Mouse (Mus musculus) 3T3-L1 (cell line): ENCODE data around the gene Evi5.

Source experiments
- DNase-seq: peaks from one replicate; pipeline ENCODE4 v3.0.0-alpha.2; 2015; ENCODE audit warnings: low read depth, low spot score

Gene Evi5

DNA sequence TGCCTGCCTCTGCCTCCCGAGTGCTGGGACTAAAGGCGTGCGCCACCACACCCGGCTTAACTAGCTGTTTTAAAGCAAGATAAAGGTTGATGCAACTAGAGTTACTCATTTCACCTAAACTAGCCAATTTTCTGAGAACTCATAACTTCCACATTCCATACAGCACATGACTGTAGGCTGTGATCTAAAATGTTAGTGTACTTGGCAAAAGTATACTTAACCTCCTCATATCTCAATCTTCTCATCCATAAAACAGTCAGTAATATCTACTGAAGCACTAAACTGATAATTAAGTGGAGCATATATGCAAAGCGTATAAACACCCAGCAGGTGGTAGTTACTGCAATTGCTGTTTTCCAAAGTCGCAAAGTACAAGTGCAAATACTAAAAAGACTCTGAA is 1.6 kb downstream of the Evi5 start:
- no peak for DNase-seq

DNA sequence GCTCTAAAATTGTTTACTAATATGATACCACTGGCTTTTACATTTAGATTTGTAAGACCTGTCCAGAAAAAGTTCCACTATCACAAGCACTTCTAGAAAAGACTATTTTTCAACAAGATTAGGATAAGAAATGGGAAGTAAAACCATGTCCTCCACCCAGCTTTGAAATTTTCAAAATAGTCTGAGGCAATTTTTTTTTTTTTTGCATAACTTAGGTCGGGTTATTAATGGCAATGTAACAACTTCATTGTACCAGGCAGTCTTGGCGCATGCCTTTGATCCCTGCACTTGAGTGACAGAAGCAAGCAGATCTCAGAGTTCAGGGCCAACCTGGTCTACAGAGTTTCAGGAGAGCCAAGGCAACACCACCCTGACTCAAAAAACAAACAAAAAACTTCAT is 5.2 kb downstream of the Evi5 start:
- DNase-seq: peak; percentile 9

DNA sequence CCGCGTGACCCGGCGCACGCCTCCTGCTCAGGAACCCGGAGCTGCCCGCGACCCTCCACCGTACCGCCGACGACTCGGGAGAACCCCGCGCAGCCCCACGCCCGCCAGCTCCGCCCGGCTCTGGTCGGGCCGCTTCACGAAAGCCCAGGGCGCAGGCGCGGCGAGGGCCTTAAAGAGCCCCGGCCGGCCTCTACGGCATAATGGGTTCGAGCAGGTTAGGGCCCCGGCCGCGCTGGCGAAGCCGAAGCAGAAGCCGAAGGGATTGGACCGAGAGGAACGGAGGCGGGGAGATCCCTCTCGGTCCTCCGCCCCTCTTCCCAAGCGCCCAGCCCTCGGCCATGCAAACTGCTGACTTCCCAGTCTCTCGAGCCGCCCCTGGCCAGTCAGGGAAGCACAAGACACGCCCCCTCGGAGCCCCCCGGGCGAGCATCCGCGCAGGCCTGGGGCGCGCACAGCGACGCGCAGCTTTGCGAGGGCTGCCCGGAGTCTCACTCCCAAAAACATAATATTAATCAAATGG is 5.9 kb downstream of the Evi5 start:
- peak; percentile 93 for DNase-seq

DNA sequence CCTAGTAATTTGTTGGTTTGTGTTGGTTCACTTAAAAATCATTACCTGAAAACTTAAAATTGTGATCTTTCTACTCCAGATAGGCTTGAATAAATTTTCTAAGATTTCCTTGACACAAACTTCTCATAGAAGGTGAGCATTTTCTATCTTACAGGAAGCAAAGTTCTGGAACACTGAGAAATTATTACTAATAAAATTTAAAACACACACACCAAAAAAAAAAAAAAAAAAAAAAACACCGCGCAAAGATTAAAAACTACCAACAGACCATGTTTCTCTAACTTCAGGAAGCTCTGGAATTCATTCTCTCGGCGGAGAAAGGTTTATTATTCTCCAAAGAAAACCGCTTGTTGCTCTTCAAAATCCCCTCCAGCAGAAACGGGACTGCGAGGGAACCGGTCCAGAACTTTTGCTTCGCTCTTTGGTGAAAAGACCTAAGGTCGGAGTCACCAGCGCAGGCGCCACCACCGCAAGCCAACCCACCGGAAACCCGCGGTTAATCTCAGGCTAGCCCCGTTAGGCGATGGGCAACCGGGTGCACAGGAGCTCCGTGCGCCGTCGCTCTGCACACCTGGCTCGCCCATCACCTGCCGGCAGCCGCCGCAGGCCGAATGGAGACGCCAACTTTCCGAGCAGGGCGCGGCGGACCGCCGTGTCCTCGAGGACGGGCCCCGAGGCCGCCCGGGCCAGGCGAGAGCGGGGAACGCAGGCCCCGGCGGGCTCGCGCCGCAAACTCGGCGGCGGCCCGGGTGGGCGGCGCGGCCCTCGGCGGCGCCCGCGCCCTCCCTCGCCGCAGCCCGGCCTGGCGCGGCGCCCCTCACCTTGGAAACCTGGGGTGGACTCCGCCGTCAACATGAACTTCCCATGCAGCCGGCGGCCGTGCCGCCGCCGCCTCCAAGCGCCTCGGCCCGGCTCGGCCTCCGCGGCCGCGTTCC is 6.7 kb downstream of the Evi5 start:
- DNase-seq: peak; percentile 78

GRCm38 (mm10) chr5:107866127-107867126 is 8.5 kb downstream of the Evi5 start:
- DNase-seq: no peak

DNA sequence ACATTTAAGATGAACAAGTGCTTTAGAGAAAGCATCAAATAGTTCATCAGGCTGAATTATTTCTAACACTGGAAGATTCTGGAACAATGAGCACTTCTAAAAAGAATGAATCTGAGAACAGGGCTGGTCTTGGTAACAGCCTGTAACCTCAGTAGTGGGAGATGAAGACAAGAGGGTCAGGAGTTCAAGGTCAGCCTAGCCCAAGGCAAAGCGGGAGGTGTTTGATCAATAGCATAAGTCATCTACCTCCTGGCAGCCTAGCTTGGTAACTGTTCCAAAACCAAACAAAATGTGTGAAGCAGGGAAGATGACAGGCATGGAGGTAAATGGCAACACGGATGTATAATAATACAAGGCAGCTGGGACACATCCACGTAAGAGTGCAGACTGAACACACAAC is 10.9 kb downstream of the Evi5 start:
- DNase-seq: no peak

DNA sequence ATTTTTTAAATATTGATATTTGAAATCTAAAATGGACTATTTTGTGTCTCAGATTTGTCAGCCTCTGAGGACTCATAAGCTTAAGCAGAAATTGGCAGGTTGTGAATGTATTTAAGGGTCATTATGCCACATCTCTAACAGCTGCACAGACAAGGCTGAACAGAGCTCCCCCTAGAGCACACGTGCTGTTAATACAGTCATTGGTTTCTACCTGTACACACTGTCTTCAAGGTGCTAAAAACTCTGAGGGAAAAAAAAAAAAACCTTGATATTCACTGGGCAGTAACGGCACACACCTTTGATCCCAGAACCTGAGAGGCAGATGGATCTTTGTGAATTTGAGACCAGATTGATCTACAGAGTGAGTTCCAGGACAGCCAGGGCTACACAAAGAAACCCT is 15.9 kb downstream of the Evi5 start:
- peak; percentile 15 for DNase-seq

DNA sequence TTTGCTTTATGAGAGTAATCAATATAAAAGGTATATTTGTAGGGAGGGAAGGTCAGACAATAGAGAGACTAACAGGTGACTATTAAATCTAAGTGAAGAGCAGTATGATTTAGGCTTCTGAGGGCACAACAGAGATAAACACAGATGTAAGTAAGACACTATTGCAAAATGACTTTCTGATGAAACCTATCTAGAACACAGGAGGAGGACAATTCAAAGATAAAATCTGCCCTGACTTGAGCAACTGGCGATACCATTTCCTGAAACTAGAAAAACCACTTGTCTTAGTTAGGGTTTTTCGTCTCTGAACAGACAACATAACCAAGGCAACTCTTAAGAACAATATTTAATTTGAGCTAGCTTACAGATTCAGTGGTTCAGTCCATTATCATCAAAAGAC is 19.4 kb downstream of the Evi5 start:
- DNase-seq: no peak

GRCm38 (mm10) chr5:107854556-107854955 is 20.4 kb downstream of the Evi5 start:
- DNase-seq: no peak

DNA sequence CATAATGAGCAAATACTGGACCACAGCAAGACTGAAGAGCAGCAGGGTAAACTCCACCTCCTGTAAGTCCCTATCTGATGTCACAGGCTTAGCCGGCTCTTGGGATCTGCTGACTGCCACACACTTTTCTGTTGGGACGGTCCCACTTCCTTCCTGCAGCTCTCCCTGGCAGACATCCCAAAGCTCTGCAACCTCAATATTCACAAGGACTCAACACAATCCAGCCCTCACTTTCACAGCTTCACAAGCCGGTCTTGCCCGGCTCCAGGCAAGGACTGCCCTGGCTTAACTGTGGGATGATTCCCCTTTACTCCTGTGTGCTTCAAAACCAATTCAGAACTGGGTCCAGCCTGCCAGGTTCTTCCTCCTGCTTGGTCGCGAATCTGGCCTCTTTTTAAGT is 21.1 kb downstream of the Evi5 start:
- no peak for DNase-seq

DNA sequence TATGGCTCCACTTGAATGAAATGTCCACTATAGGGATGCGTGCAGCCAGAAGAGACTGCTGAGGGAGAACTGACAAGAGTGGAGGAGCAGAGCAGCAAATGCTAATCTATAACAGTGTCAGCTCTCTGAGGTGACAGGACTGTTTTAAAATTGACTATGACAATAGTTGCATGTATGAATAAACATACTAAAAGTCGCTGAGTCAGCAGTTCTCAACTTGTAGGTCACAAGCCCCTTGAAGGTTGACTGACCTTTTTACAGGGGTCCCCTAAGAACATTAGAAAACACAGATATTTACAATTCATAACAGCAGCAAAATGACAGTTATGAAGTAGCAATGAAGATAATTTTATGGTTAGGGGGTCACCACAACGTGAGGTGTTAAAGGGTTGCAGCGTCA is 25.9 kb downstream of the Evi5 start:
- no peak for DNase-seq

DNA sequence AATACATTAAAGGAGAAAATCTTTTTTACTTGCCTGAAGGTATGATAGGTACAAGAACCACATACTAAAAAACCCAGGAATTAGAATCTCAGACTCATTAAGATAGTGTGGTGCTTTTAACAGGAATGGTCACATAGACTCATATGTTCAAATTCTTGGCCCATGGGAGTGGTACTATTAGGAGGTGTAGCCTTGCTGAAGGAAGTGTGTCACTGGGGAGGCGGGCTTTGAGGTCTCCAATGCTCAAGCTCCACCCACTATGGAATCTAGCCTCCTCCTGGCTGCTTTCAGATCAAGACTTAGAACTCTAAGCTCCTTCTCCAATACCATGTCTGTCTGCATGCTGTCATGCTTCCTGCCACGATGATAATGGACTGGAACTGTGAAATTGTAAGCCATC is 27.1 kb downstream of the Evi5 start:
- DNase-seq: peak; percentile 19

GRCm38 (mm10) chr5:107847349-107847748 is 27.6 kb downstream of the Evi5 start:
- DNase-seq: peak; percentile 20

DNA sequence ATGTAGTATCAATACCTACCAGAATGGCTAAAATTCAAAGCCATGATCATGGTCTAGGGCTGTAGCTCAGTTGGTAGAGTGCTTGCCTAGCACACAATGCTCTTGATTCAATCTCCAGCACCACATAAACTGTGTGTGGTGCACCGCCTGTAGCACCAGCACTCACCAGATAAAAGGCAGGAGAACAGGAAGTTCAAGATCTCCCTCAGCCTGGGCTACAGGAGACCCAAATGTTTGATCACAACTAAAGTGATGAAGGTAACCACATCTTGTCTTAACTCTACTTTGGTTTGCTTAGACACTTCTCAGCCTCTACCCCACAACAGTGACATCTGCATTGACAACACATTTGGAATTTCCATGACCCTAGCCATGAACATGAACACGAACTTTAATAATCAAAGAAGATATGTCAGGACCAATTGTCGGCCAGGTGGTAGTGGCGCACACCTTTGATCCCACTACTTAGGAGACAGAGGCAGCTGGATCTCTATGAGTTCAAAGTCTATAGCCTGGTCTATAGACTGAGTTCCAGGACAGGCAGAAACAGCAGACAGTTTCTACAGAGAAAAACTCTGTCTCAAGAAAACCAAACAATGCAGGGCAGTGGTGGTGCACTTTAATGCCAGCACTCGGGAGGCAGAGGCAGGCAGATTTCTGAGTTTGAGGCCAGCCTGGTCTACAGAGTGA is 34.2 kb downstream of the Evi5 start:
- DNase-seq: no peak

- peak; percentile 55 for DNase-seq
These were observed 35.8 kb downstream of the Evi5 start for GRCm38 (mm10) chr5:107838891-107839644.

DNA sequence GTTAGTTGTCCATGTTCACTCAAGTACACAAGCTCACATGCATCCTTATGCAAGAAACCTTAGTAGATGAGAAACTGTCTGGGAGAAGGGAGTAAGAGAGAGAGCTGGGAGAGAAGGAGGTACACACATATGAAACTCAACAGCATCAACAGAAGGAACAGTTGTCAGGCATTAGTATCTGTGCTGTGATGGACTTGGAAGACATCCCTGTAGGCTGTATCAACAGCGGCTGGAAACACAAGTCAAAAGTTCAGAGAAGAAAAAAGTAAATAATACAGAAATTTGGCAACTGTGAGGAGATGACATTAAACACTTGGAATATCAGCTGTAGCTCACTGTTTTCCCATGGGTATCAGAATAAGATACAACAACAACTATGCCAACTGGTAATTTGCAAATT is 40.6 kb downstream of the Evi5 start:
- no peak for DNase-seq

DNA sequence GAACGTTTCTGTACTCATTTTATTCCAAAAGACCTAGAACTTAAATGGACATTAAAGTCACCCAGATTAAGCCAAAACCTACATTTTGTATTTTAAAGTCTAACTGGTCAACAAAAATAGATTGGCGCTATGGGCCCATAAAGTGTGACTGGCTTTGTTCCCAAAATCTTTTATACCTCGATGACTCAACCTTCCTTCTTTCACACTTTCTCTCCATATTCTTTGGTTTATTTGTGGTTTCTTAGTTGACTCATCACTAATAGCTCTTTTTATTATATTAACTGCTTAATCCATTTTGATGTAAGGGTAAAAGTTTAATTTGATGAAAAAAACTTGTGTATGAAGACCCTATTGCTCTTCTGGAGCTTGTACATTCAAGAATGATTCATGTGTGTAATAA is 43.6 kb downstream of the Evi5 start:
- peak; percentile 39 for DNase-seq

GRCm38 (mm10) chr5:107829998-107830560 is 44.8 kb downstream of the Evi5 start, which contains the start of gene Ube2d2b:
Gene Ube2d2b, plus strand, starts transcription at chr5:107830099.
- DNase-seq: no peak

- DNase-seq: no peak
These were observed 52.4 kb downstream of the Evi5 start for GRCm38 (mm10) chr5:107822521-107822920.

- no peak for DNase-seq
These were observed 60.3 kb downstream of the Evi5 start for GRCm38 (mm10) chr5:107814651-107815050.
